Mouse (Mus musculus) ovary, postnatal 36 days (tissue): ENCODE data around the gene Rpl24.
"Not testable (repeated sequence)": the region's sequence is repeated elsewhere in the genome, so short reads cannot be mapped to it uniquely, and the experiment has no call there.

Experiments used
- DNase-seq: peaks from one replicate; pipeline ENCODE4 v3.0.0; 2022; ENCODE audit warnings: low spot score, mixed read lengths

The Rpl24 gene

GRCm38 (mm10) chr16:55966212-55966871 lies at the start of gene Rpl24:
Rpl24 (plus strand) TSS chr16:55966275.
- DNase-seq: peak; percentile 91

- DNase-seq: no peak
These were observed 44.0 kb upstream of the Rpl24 start for GRCm38 (mm10) chr16:55922079-55922478.

- no peak for DNase-seq
These were observed 42.1 kb upstream of the Rpl24 start for GRCm38 (mm10) chr16:55924010-55924409.

- DNase-seq: peak; percentile 48
These were observed 32.3 kb upstream of the Rpl24 start for GRCm38 (mm10) chr16:55933681-55934343.

- DNase-seq: peak; percentile 83
These were observed 31.5 kb upstream of the Rpl24 start, which contains the start of gene Cep97 for GRCm38 (mm10) chr16:55934453-55935037. Cep97 (minus strand) TSS chr16:55934855.

- no peak for DNase-seq
These were observed 27.3 kb upstream of the Rpl24 start for GRCm38 (mm10) chr16:55938761-55939160.

- DNase-seq: no peak
These were observed 26.4 kb upstream of the Rpl24 start for GRCm38 (mm10) chr16:55939703-55940102.

- DNase-seq: no peak
These were observed 25.3 kb upstream of the Rpl24 start for GRCm38 (mm10) chr16:55940781-55941180.

GRCm38 (mm10) chr16:55947266-55947665 lies 18.8 kb upstream of the Rpl24 start:
- DNase-seq: no peak

- DNase-seq: not testable (repeated sequence)
These were observed 18.1 kb upstream of the Rpl24 start for GRCm38 (mm10) chr16:55947876-55948410.

- no peak for DNase-seq
These were observed 17.1 kb upstream of the Rpl24 start for GRCm38 (mm10) chr16:55948963-55949362.

- DNase-seq: no peak
These were observed 15.6 kb upstream of the Rpl24 start for GRCm38 (mm10) chr16:55950462-55950861.

GRCm38 (mm10) chr16:55950946-55951678 lies 15.0 kb upstream of the Rpl24 start:
- peak; percentile 23 for DNase-seq

GRCm38 (mm10) chr16:55951679-55952327 lies 14.3 kb upstream of the Rpl24 start:
- DNase-seq: no peak

- no peak for DNase-seq
These were observed 13.3 kb upstream of the Rpl24 start for GRCm38 (mm10) chr16:55952771-55953170.

- not testable (repeated sequence) for DNase-seq
These were observed 11.9 kb upstream of the Rpl24 start for GRCm38 (mm10) chr16:55954196-55954595.

GRCm38 (mm10) chr16:55963068-55963467 lies 3.0 kb upstream of the Rpl24 start:
- DNase-seq: not testable (repeated sequence)

- no peak for DNase-seq
These were observed 1.7 kb upstream of the Rpl24 start for GRCm38 (mm10) chr16:55964126-55964949.

- no peak for DNase-seq
These were observed 1.1 kb downstream of the Rpl24 start for GRCm38 (mm10) chr16:55967221-55967620.

GRCm38 (mm10) chr16:55969147-55969546 lies 3.1 kb downstream of the Rpl24 start:
- DNase-seq: peak; percentile 38

GRCm38 (mm10) chr16:55970416-55970815 lies 4.3 kb downstream of the Rpl24 start:
- no peak for DNase-seq
